Mouse (Mus musculus): ENCODE results near the gene Vps51.

DNA sequence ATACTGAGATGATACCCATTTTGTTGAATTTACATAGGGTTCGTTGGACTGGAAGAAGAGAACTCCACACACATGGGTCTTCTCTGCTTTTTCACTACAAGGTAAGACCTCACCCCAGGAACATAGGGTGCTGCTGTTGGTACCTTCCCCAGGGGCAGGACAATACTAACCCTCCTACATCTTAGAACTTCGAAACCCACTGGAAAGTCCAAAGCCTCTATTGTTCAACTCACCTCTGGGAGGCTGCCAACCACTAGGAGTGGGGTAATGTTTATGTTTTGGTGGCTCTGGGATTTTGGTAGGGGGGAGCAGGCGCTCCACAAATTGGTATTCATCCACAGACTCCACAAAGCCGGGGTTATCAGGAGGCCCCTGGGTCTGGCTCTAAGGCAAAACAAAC lies 20.3 kb downstream of the Vps51 start:
- TF ChIP-seq CTCF (IDR thresholded peaks at IDR 0.05; ENCODE audit: insufficient read depth, low read depth, low read length): no peak
- TF ChIP-seq POLR2A (IDR thresholded peaks at IDR 0.05; ENCODE audit: insufficient read depth, low read depth, low read length): no peak
